Mouse (Mus musculus) testis, adult 2 months (tissue): Measurements from ENCODE around the gene Robo4. TPM values are rescaled to one million over a fixed set of nuclear protein-coding genes. Genes with fewer than 3 reads are reported as not detected.

Experiments
- H3K27ac ChIP-seq: fragments of 200-500 bp; 2 replicates; pipeline ENCODE4 v1.5.1; 2012; ENCODE audit warnings: low read depth, low read length; ENCODE audit not compliant: control insufficient read depth, insufficient read depth
- H3K27me3 ChIP-seq: fragments of 200-500 bp; 2 replicates; pipeline ENCODE4 v1.6.1; 2012; ENCODE audit warnings: mild to moderate bottlenecking, low read length, moderate library complexity; ENCODE audit not compliant: control insufficient read depth, insufficient read depth
- H3K36me3 ChIP-seq: fragments of 200-500 bp; 2 replicates; pipeline ENCODE4 v1.6.1; 2012; ENCODE audit warnings: mild to moderate bottlenecking, low read length; ENCODE audit not compliant: control insufficient read depth, insufficient read depth
- H3K4me1 ChIP-seq: fragments of 200-500 bp; 2 replicates; pipeline ENCODE4 v1.6.1; 2012; ENCODE audit warnings: low read length; ENCODE audit not compliant: control insufficient read depth, insufficient read depth
- H3K4me3 ChIP-seq: fragments of 200-500 bp; 2 replicates; pipeline ENCODE4 v1.5.1; 2012; ENCODE audit warnings: low read depth, mild to moderate bottlenecking, low read length, moderate library complexity, mixed read lengths; ENCODE audit not compliant: control insufficient read depth
- CTCF ChIP-seq: fragments of 200-500 bp; IDR thresholded peaks from 2 replicates; pipeline ENCODE4 v1.5.1; 2012; ENCODE audit warnings: low read depth, mild to moderate bottlenecking, inconsistent platforms, low read length, moderate library complexity; ENCODE audit not compliant: control insufficient read depth, insufficient read depth, insufficient replicate concordance
- POLR2A ChIP-seq: fragments of 200-500 bp; IDR thresholded peaks from 2 replicates; pipeline ENCODE4 v1.6.1; 2012; ENCODE audit warnings: low read depth, mild to moderate bottlenecking, inconsistent platforms, low read length, moderate library complexity; ENCODE audit not compliant: control insufficient read depth
- polyA plus RNA-seq: library from polyadenylated mRNA; depleted of rRNA; stranded (reverse); fragments of >200 nt; gene quantifications from 2 replicates; pipeline ENCODE4 v1.2.3, GENCODE M21; 2012

Gene Robo4
- polyA plus RNA-seq, 1 experiment = 1.0 TPM

DNA sequence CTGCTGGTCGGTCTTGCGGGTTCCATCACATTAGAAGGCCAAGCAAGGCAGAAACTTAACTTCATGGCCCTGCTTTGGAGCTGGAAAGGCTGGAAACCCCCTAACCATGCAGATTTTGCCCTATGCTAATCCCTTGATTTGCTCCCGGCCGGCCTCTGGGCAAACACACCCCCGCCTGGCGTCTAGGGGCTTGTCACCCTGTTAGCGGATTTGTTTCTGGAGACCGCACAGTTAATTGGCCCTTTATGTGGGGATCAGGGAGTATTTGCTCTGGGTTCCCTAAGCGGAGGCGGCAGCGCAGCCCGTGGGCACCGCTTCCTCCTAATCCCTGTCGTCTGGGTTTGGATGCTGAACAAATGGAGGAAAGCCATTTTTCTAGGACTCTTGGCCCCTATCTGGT lies 33.2 kb downstream of the Robo4 start:
- no peaks in the 10 kb centered on the region for H3K36me3 ChIP-seq
- H3K27me3 ChIP-seq = no peaks in the 10 kb centered on the region; the same call in 1 of the 2 replicates
- TF ChIP-seq CTCF (no peak), POLR2A (no peak)
- H3K4me1 ChIP-seq = peaks cover 5% of the 10 kb centered on the region; the same call in 1 of the 2 replicates
- no peak overlapping the region for H3K4me3 ChIP-seq
- H3K27ac ChIP-seq = no peak overlapping the region

DNA sequence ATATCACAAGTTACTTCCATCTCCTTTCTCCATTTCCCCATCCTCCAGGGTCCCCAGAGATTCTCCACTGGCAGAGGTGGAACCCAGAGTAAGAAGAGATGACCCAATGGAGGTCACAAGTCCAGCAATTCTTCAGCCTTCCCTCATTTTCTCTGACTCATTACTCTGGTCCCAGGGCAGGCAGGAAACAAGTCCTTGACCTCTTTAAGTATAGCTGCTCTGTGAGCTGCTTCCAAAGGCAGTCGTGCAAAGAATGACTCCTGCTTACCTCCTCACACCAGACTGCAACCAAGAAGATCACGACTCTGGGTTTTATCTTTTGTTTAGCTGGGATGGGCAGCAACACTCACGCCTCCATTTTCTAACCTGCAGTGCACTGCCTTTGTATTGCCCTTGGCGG lies 33.9 kb downstream of the Robo4 start:
- Histone ChIP-seq H3K27me3 (no peaks in the 10 kb centered on the region; the same call in 1 of the 2 replicates), H3K36me3 (no peaks in the 10 kb centered on the region), H3K4me3 (no peak overlapping the region), H3K27ac (no peak overlapping the region), H3K4me1 (peaks cover 2% of the 10 kb centered on the region; the same call in 1 of the 2 replicates)
- no peak for TF ChIP-seq POLR2A
- no peak for TF ChIP-seq CTCF

DNA sequence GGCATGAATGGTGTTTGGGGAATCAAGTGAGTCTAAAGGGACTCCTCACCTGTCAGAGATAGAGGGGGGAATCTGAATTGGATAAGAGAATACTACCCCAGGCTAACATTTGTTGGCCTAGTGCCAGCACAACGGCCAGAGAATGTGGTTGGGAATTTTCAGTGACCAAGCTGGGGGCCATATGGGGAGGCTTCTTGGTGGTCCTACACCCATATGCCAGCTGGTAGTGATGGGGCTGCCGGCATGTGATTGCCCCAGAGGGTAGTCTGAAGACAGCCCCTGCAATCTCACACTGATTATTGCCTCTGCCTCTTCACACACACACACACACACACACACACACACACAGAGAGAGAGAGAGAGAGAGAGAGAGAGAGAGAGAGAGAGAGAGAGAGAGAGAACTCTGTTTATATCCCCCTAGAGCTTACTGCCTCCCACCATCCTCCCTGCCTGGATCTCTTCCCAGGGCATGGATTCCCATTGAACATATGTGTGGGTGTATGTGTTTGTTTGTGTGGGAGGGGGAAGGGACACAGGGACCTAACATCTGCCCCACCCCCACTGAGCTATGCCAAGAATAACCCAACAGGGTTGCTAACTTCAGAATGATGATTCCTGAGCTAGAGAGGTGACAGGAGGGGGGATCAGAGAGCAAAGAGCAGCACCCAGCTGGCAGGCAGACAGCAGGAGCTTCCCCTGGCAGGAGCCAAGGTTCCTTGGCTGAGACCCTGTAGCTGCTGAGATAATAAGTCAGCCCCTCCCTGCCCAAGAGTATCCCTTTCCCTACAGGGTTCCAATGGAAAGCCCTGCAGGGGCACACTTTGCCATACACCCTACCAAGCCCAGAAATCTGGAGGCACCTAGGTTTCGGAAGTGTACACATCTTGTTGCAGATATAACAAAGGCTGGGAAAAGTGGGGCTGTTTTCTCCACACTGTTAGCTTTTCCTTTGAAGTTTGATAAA lies 36.4 kb downstream of the Robo4 start:
- no peak overlapping the region for H3K4me3 ChIP-seq
- no peaks in the 10 kb centered on the region; the same call in 1 of the 2 replicates for H3K27me3 ChIP-seq
- no peak overlapping the region for H3K27ac ChIP-seq
- no peak for TF ChIP-seq CTCF
- TF ChIP-seq POLR2A = no peak
- no peaks in the 10 kb centered on the region; the same call in 1 of the 2 replicates for H3K4me1 ChIP-seq
- no peaks in the 10 kb centered on the region for H3K36me3 ChIP-seq

DNA sequence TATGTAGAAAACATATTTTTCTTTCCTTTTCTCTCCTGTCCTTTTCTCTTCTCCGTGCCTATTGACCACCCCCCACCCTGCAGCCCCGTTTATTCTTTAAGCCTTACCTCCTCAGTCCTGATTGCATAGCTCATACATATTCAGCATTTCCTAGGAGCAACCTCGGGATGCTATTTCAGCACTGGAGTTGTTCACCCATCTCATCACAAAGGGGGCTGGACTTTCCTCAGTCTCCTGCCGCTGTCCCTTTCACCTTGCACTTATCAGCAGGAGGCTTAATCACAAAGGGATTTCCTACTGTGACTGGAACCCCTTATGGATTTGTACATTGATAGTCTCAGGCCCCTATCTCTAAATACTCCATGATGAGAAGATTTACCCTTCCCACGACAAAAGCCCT lies 50.7 kb downstream of the Robo4 start:
- Histone ChIP-seq H3K4me1 (peaks cover 5% of the 10 kb centered on the region), H3K4me3 (no peak overlapping the region), H3K36me3 (no peaks in the 10 kb centered on the region), H3K27ac (no peak overlapping the region), H3K27me3 (no peaks in the 10 kb centered on the region)
- TF ChIP-seq POLR2A (no peak), CTCF (no peak)

DNA sequence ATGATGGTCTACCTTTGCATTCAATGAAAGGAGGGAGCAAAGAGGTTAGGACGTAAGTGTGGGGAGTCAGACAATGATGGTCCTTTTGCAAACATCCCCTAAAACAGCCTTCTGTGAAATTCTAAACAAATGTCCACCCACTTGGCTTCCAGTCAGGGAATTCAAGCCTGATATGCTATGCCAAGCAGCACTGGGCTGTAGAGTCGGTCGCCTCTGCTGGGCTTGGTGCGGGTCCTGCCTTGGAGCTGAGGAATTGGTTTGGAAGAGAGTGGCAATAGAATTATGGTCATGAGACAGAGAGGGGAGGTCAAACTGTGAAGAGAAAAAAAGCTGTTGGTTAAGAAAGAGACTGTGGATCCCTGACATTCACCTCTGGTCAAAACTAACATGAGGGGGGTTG lies 51.6 kb downstream of the Robo4 start:
- no peak for TF ChIP-seq CTCF
- TF ChIP-seq POLR2A = no peak
- H3K4me3 ChIP-seq = no peak overlapping the region
- no peak overlapping the region for H3K27ac ChIP-seq

DNA sequence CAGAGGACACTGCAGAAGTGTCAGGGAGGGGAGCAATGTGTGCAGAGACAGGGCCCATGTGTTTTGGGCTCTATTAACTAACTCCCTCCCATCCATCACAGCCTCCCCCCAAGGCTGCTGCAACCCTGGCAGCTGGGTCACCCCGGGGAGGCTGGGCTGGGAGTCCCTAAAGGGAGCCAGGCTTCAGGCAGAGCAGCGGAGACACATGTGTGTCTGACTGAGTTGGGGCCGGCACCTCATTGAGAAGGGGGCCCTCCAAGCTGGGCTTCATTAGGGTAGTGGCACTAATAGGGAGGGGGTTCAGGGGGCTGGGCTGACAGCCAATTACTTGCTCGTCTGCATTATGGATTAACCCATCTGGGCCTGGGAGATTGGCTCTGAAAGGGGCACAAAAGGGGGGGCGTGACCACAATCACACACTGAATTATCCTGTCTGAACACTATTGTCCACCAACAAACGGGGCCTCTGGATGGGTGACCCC lies 52.4 kb downstream of the Robo4 start:
- TF ChIP-seq CTCF = no peak
- TF ChIP-seq POLR2A = no peak
- H3K4me1 ChIP-seq = peaks cover 5% of the 10 kb centered on the region
- H3K4me3 ChIP-seq = no peak overlapping the region
- no peak overlapping the region for H3K27ac ChIP-seq
- no peaks in the 10 kb centered on the region for H3K36me3 ChIP-seq
- H3K27me3 ChIP-seq = no peaks in the 10 kb centered on the region

More for the DNA sequence above, 51.6 kb downstream of the Robo4 start:
- Histone ChIP-seq H3K4me1 (peaks cover 5% of the 10 kb centered on the region), H3K36me3 (no peaks in the 10 kb centered on the region), H3K27me3 (no peaks in the 10 kb centered on the region)

DNA sequence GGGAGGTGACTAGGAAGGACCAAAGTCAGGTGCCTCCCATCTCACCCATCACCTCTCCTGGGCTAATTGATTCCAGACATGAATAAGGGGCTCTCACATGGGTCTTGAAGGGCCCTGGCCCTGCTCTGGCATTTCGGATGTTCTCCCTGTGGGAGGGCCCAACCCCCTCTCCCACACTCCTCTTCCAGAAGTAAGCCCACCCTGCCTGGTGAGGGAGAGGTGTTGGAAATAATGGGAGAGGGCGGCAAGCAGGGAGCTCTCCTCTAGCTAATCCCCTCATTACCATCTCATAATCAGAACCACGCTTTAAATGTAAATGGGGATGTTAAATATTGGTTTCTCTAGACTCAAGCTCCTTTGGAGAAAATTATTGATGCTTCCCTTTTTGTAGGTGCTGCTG lies 53.3 kb downstream of the Robo4 start:
- H3K27ac ChIP-seq = no peak overlapping the region
- no peaks in the 10 kb centered on the region for H3K27me3 ChIP-seq
- TF ChIP-seq CTCF (no peak), POLR2A (no peak)
- H3K36me3 ChIP-seq = no peaks in the 10 kb centered on the region
- no peak overlapping the region for H3K4me3 ChIP-seq
- peaks cover 7% of the 10 kb centered on the region for H3K4me1 ChIP-seq
